Mouse (Mus musculus) stomach, embryonic 14.5 days (tissue): ENCODE data around the gene Sftpa1. TPM values are rescaled to one million over a fixed set of nuclear protein-coding genes. Genes with fewer than 3 reads are reported as not detected.

Experiments
- ATAC-seq: fragments of 200-750 bp; cut with Nextera tagmentation; 2 replicates; pipeline ENCODE4 v1.8.0; 2017; ENCODE audit warnings: low read depth, moderate TSS enrichment; ENCODE audit not compliant: insufficient number of reproducible peaks, insufficient read depth, low FRiP score
- H3K27ac ChIP-seq: fragments of 300-500 bp; sonication (generic); 2 replicates; pipeline ENCODE4 v1.5.1; 2014; ENCODE audit warnings: mild to moderate bottlenecking, low read length, moderate library complexity, mixed read lengths
- H3K27me3 ChIP-seq: fragments of 300-500 bp; sonication (generic); 2 replicates; pipeline ENCODE4 v1.6.1; 2014; ENCODE audit warnings: low read length, control low read depth, mixed read lengths; ENCODE audit not compliant: control insufficient read depth, insufficient read depth
- H3K36me3 ChIP-seq: fragments of 300-500 bp; sonication (generic); 2 replicates; pipeline ENCODE4 v1.6.1; 2014; ENCODE audit warnings: mild to moderate bottlenecking, control low read depth, low read length, moderate library complexity, mixed read lengths; ENCODE audit not compliant: control insufficient read depth, insufficient read depth
- H3K4me1 ChIP-seq: fragments of 300-500 bp; sonication (generic); 2 replicates; pipeline ENCODE4 v1.6.1; 2014; ENCODE audit warnings: low read length, control low read depth, mixed read lengths; ENCODE audit not compliant: control insufficient read depth, insufficient read depth
- H3K4me2 ChIP-seq: fragments of 300-500 bp; sonication (generic); replicated peaks from 2 replicates; pipeline ENCODE4 v1.6.1; 2014; ENCODE audit warnings: low read depth, low read length, control low read depth
- H3K4me3 ChIP-seq: fragments of 300-500 bp; sonication (generic); 2 replicates; pipeline ENCODE4 v1.5.1; 2014; ENCODE audit warnings: low read depth, low read length, control low read depth
- H3K9ac ChIP-seq: fragments of 300-500 bp; sonication (generic); replicated peaks from 2 replicates; pipeline ENCODE4 v1.6.1; 2014; ENCODE audit warnings: low read depth, mild to moderate bottlenecking, control low read depth, low read length, moderate library complexity, mixed read lengths
- H3K9me3 ChIP-seq: fragments of 300-500 bp; sonication (generic); 2 replicates; pipeline ENCODE4 v1.6.1; 2016; ENCODE audit warnings: low read depth, low read length, control low read depth; ENCODE audit not compliant: control insufficient read depth
- WGBS: fragments of 180-500 bp; shearing (Covaris S2); extraction: QIAGEN DNeasy Blood & Tissue Kit; methylation state at CpG from one replicate; pipeline ENCODE4 v1.1.7; 2014; 5-methylcytosine and 5-hydroxymethylcytosine counted together
- polyA plus RNA-seq: library from polyadenylated mRNA; unstranded; fragments of >200 nt; fragmentation: Nextera tagmentation; extraction: Ambion mirVana; gene quantifications from 2 replicates; pipeline ENCODE4 v1.2.1, GENCODE M21; 2014

Sftpa1 gene
- not detected in 2 replicates for polyA plus RNA-seq

- no peak within 1 kb of the TSS for H3K27ac ChIP-seq
- WGBS: 63% methylated on average over 7 of the region's 7 CpGs
These were observed at the start of gene Sftpa1 for GRCm38 (mm10) chr14:41131540-41131939. TSS of gene Sftpa1 (plus strand) at chr14:41131782.

GRCm38 (mm10) chr14:41082408-41082807, 49.2 kb upstream of the Sftpa1 start:
- Histone ChIP-seq H3K27me3 (no peaks in the 10 kb centered on the region), H3K4me2 (no peak overlapping the region), H3K4me1 (no peaks in the 10 kb centered on the region), H3K4me3 (no peak overlapping the region), H3K36me3 (no peaks in the 10 kb centered on the region), H3K27ac (no peak overlapping the region), H3K9me3 (no peaks in the 10 kb centered on the region), H3K9ac (no peak overlapping the region)
- ATAC-seq: no peak
- WGBS: 77% methylated on average over 2 of the region's 2 CpGs

More at GRCm38 (mm10) chr14:41131540-41131939, at the start of gene Sftpa1:
- Histone ChIP-seq H3K4me1 (no peaks in the 10 kb centered on the region), H3K9me3 (no peaks in the 10 kb centered on the region), H3K27me3 (no peaks in the 10 kb centered on the region), H3K4me3 (no peak within 1 kb of the TSS), H3K9ac (no peak within 1 kb of the TSS), H3K4me2 (no peak within 1 kb of the TSS), H3K36me3 (no peaks in the 10 kb centered on the region)
- no peak for ATAC-seq

DNA sequence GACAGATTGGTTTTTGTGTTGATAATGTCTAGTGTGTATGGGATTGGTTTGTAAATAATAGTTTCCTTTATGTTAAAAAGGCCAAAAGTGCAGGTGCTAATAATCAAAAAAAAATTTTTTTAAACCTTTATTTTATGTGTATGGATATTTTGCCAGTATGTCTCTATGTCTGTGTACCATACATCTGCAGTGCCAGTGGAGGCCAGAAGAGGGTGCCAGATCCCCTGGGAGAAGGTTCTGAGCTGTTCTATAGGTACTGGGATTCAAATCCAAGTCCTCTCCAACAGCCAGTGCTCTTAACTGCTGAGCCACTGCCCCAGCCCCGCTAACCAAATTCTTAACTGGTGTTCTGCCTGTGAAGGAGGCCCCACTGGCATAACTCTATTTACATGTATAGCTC, 44.1 kb upstream of the Sftpa1 start:
- 79% methylated on average over 1 of the region's 1 CpGs for WGBS
- Histone ChIP-seq H3K4me2 (no peak overlapping the region), H3K9ac (no peak overlapping the region), H3K27me3 (no peaks in the 10 kb centered on the region), H3K4me1 (no peaks in the 10 kb centered on the region), H3K36me3 (no peaks in the 10 kb centered on the region), H3K9me3 (no peaks in the 10 kb centered on the region), H3K27ac (no peak overlapping the region), H3K4me3 (no peak overlapping the region)
- no peak for ATAC-seq

GRCm38 (mm10) chr14:41090777-41091176, 40.8 kb upstream of the Sftpa1 start:
- Histone ChIP-seq H3K4me1 (no peaks in the 10 kb centered on the region), H3K36me3 (no peaks in the 10 kb centered on the region), H3K27me3 (no peaks in the 10 kb centered on the region), H3K4me2 (no peak overlapping the region), H3K9me3 (no peaks in the 10 kb centered on the region), H3K9ac (no peak overlapping the region), H3K4me3 (no peak overlapping the region), H3K27ac (no peak overlapping the region)
- no peak for ATAC-seq
- WGBS: 52% methylated on average over 8 of the region's 8 CpGs

- Histone ChIP-seq H3K27me3 (no peaks in the 10 kb centered on the region), H3K9ac (no peak overlapping the region), H3K9me3 (no peaks in the 10 kb centered on the region), H3K27ac (no peak overlapping the region), H3K4me2 (no peak overlapping the region), H3K4me3 (no peak overlapping the region), H3K36me3 (no peaks in the 10 kb centered on the region), H3K4me1 (no peaks in the 10 kb centered on the region)
- 44% methylated on average over 1 of the region's 1 CpGs for WGBS
- ATAC-seq: no peak
These were observed 37.5 kb upstream of the Sftpa1 start for GRCm38 (mm10) chr14:41094114-41094513.

DNA sequence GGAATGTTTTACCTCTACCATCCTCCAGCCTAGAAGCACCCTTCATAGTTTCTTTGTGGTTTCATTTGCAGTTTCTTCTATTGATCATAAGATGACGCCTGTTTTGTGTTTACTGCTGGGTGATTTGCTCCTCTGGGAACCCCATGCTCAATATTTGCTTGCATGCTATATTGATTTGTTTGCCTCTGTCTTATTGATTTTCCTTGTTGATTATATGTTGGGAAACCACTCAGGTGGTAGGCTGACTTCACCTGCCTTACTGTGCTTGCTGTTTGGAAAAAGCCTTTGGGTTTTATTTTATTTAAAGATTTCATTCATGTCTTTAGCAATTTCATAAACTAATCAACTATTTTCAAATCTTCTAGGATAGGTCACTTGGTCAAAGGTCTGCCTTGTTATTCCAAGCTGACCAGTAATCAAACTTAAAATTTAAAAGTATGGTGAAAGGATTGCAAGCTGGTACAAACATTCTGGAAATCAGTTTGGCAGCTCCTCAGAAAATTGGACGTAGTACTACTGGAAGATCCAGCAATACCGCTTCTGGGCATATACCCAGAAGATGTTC, 35.2 kb upstream of the Sftpa1 start:
- H3K27me3 ChIP-seq: no peaks in the 10 kb centered on the region
- WGBS: 79% methylated on average over 3 of the region's 3 CpGs
- ATAC-seq: no peak

GRCm38 (mm10) chr14:41098726-41099125, 32.9 kb upstream of the Sftpa1 start:
- 88% methylated on average over 1 of the region's 1 CpGs for WGBS
- H3K4me1 ChIP-seq: no peaks in the 10 kb centered on the region
- ATAC-seq: no peak
- H3K27ac ChIP-seq: no peak overlapping the region
- H3K27me3 ChIP-seq: no peaks in the 10 kb centered on the region
- no peaks in the 10 kb centered on the region for H3K9me3 ChIP-seq
- no peak overlapping the region for H3K9ac ChIP-seq
- H3K36me3 ChIP-seq: no peaks in the 10 kb centered on the region
- no peak overlapping the region for H3K4me3 ChIP-seq
- no peak overlapping the region for H3K4me2 ChIP-seq

More for the DNA sequence above, 35.2 kb upstream of the Sftpa1 start:
- H3K9me3 ChIP-seq: no peaks in the 10 kb centered on the region
- no peak overlapping the region for H3K27ac ChIP-seq
- H3K4me1 ChIP-seq: no peaks in the 10 kb centered on the region
- H3K9ac ChIP-seq: no peak overlapping the region
- no peak overlapping the region for H3K4me3 ChIP-seq
- H3K36me3 ChIP-seq: no peaks in the 10 kb centered on the region
- H3K4me2 ChIP-seq: no peak overlapping the region

DNA sequence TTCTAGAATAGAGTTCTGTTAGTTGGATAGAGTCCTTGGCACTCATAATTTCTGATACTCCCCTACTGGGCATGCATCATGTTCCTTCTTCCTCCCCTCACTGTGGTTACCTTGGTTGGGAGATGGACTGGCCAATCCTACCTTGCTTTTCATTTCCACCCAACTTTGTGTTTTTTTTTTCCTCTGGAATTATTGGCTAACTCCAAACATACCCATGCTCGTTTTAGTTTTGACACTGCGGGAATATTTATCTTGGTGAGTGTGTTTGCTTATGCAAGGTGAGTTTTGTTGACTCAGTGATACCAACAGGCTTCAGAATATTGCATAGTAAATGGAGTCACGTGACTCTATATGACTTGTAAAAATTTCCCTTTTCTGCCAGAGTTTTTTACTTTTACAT, 30.9 kb upstream of the Sftpa1 start:
- Histone ChIP-seq H3K9ac (no peak overlapping the region), H3K27me3 (no peaks in the 10 kb centered on the region), H3K4me2 (no peak overlapping the region), H3K9me3 (no peaks in the 10 kb centered on the region), H3K36me3 (no peaks in the 10 kb centered on the region), H3K4me1 (no peaks in the 10 kb centered on the region), H3K4me3 (no peak overlapping the region), H3K27ac (no peak overlapping the region)
- WGBS: 61% methylated on average over 3 of the region's 3 CpGs
- no peak for ATAC-seq

GRCm38 (mm10) chr14:41101242-41101641, 30.3 kb upstream of the Sftpa1 start:
- 75% methylated on average over 5 of the region's 5 CpGs for WGBS
- Histone ChIP-seq H3K27me3 (no peaks in the 10 kb centered on the region), H3K4me2 (no peak overlapping the region), H3K9me3 (no peaks in the 10 kb centered on the region), H3K36me3 (no peaks in the 10 kb centered on the region), H3K4me1 (no peaks in the 10 kb centered on the region), H3K27ac (no peak overlapping the region), H3K4me3 (no peak overlapping the region), H3K9ac (no peak overlapping the region)
- ATAC-seq: no peak
